Mouse (Mus musculus): ENCODE results near the gene Preb. TPM values are rescaled to one million over a fixed set of nuclear protein-coding genes. Genes with fewer than 3 reads are reported as not detected.

Preb gene
- total and polyA plus RNA-seq, 3 experiments = 80.3 to 166 (median 84.6) TPM

- Histone ChIP-seq H3K27me3 (ENCODE audit: control insufficient read depth, insufficient read depth, low read length) (no peaks in the 10 kb centered on the region), H3K4me3 (no peak overlapping the region), H3K79me2 (replicated peaks; ENCODE audit: control insufficient read depth, insufficient read depth, low read length) (no peaks in the 10 kb centered on the region), H3K4me1 (ENCODE audit: control insufficient read depth, insufficient read depth, low read length) (peaks cover 2% of the 10 kb centered on the region), H3K9ac (ENCODE audit: low read depth, low read length) (no peak overlapping the region), H3K27ac (no peak overlapping the region), H3K36me3 (ENCODE audit: control insufficient read depth, insufficient read depth, low read length) (no peaks in the 10 kb centered on the region)
- WGBS = 30% methylated on average over 5 of the region's 5 CpGs
- DNase-seq = peak; percentile 33 to 54
- intact Hi-C loops (cut with DNase I) = loop anchor here (1.0 to 10.0 kb wide), 2 partner anchors 68 to 284 kb away; partner anchors contain the start of gene Dpysl5
- TF ChIP-seq CTCF (IDR thresholded peaks at IDR 0.05) (peak; percentile 86), EP300 (IDR thresholded peaks at IDR 0.05; ENCODE audit: insufficient read depth, low read depth, low read length) (peak; percentile 81; the same call in 1 of the 2 replicates), POLR2A (IDR thresholded peaks at IDR 0.05; ENCODE audit: insufficient read depth, low read depth, low read length) (no peak)
Measured at GRCm38 (mm10) chr5:30998306-30998705, 38.1 kb upstream of the Preb start.

GRCm38 (mm10) chr5:30994910-30995635, 34.9 kb upstream of the Preb start:
- Histone ChIP-seq H3K79me2 (replicated peaks; ENCODE audit: control insufficient read depth, insufficient read depth, low read length) (no peaks in the 10 kb centered on the region), H3K9ac (ENCODE audit: low read depth, low read length) (no peak overlapping the region), H3K27ac (no peak overlapping the region), H3K4me1 (ENCODE audit: control insufficient read depth, insufficient read depth, low read length) (peaks cover 2% of the 10 kb centered on the region), H3K36me3 (ENCODE audit: control insufficient read depth, insufficient read depth, low read length) (no peaks in the 10 kb centered on the region), H3K27me3 (ENCODE audit: control insufficient read depth, insufficient read depth, low read length) (no peaks in the 10 kb centered on the region), H3K4me3 (no peak overlapping the region)
- no peak for DNase-seq
- intact Hi-C loops (cut with DNase I) = loop anchor here (10.0 kb wide), 1 partner anchor 280 kb away; the partner anchor contains the start of gene Dpysl5
- no peak for TF ChIP-seq EP300 (IDR thresholded peaks at IDR 0.05; ENCODE audit: insufficient read depth, low read depth, low read length)
- no peak for TF ChIP-seq CTCF (IDR thresholded peaks at IDR 0.05)
- TF ChIP-seq POLR2A (IDR thresholded peaks at IDR 0.05; ENCODE audit: insufficient read depth, low read depth, low read length) = no peak
- 39% methylated on average over 11 of the region's 11 CpGs for WGBS

GRCm38 (mm10) chr5:30994074-30994473, 33.9 kb upstream of the Preb start:
- H3K36me3 ChIP-seq (ENCODE audit: control insufficient read depth, insufficient read depth, low read length) = no peaks in the 10 kb centered on the region
- intact Hi-C loops (cut with DNase I) = loop anchor here (10.0 kb wide), 1 partner anchor 279 kb away; the partner anchor contains the start of gene Dpysl5
- no peaks in the 10 kb centered on the region for H3K79me2 ChIP-seq (replicated peaks; ENCODE audit: control insufficient read depth, insufficient read depth, low read length)
- TF ChIP-seq CTCF (IDR thresholded peaks at IDR 0.05) (no peak), EP300 (IDR thresholded peaks at IDR 0.05; ENCODE audit: insufficient read depth, low read depth, low read length) (no peak), POLR2A (IDR thresholded peaks at IDR 0.05; ENCODE audit: insufficient read depth, low read depth, low read length) (no peak)
- no peak overlapping the region for H3K4me3 ChIP-seq
- no peak for DNase-seq
- no peaks in the 10 kb centered on the region for H3K27me3 ChIP-seq (ENCODE audit: control insufficient read depth, insufficient read depth, low read length)
- H3K9ac ChIP-seq (ENCODE audit: low read depth, low read length) = no peak overlapping the region
- 64% methylated on average over 3 of the region's 3 CpGs for WGBS
- H3K4me1 ChIP-seq (ENCODE audit: control insufficient read depth, insufficient read depth, low read length) = peaks cover 2% of the 10 kb centered on the region
- no peak overlapping the region for H3K27ac ChIP-seq

- H3K4me1 ChIP-seq (ENCODE audit: control insufficient read depth, insufficient read depth, low read length) = peaks cover 2% of the 10 kb centered on the region
- H3K9ac ChIP-seq (ENCODE audit: low read depth, low read length) = no peak overlapping the region
- 71% methylated on average over 5 of the region's 5 CpGs for WGBS
- no peaks in the 10 kb centered on the region for H3K79me2 ChIP-seq (replicated peaks; ENCODE audit: control insufficient read depth, insufficient read depth, low read length)
- H3K27me3 ChIP-seq (ENCODE audit: control insufficient read depth, insufficient read depth, low read length) = no peaks in the 10 kb centered on the region
- H3K4me3 ChIP-seq = no peak overlapping the region
- no peak for DNase-seq
- H3K36me3 ChIP-seq (ENCODE audit: control insufficient read depth, insufficient read depth, low read length) = no peaks in the 10 kb centered on the region
- no peak overlapping the region for H3K27ac ChIP-seq
- TF ChIP-seq EP300 (IDR thresholded peaks at IDR 0.05; ENCODE audit: insufficient read depth, low read depth, low read length) (no peak), CTCF (IDR thresholded peaks at IDR 0.05) (no peak), POLR2A (IDR thresholded peaks at IDR 0.05; ENCODE audit: insufficient read depth, low read depth, low read length) (no peak)
- intact Hi-C loops (cut with DNase I) = loop anchor here (10.0 kb wide), 1 partner anchor 278 kb away; the partner anchor contains the start of gene Dpysl5
Measured at GRCm38 (mm10) chr5:30992980-30993676, 33.0 kb upstream of the Preb start.

- 25% methylated on average over 2 of the region's 2 CpGs for WGBS
- no peaks in the 10 kb centered on the region; the same call in 1 of the 2 replicates for H3K4me1 ChIP-seq (ENCODE audit: control insufficient read depth, insufficient read depth, low read length)
- no peak overlapping the region for H3K4me3 ChIP-seq
- intact Hi-C loops (cut with DNase I) = no loop called here
- H3K9ac ChIP-seq (ENCODE audit: low read depth, low read length) = no peak overlapping the region
- H3K36me3 ChIP-seq (ENCODE audit: control insufficient read depth, insufficient read depth, low read length) = no peaks in the 10 kb centered on the region
- H3K27me3 ChIP-seq (ENCODE audit: control insufficient read depth, insufficient read depth, low read length) = no peaks in the 10 kb centered on the region
- H3K27ac ChIP-seq = no peak overlapping the region
- DNase-seq = no peak
- TF ChIP-seq CTCF (IDR thresholded peaks at IDR 0.05) = peak; percentile 77
- TF ChIP-seq EP300 (IDR thresholded peaks at IDR 0.05; ENCODE audit: insufficient read depth, low read depth, low read length) = no peak
- no peaks in the 10 kb centered on the region for H3K79me2 ChIP-seq (replicated peaks; ENCODE audit: control insufficient read depth, insufficient read depth, low read length)
Measured at GRCm38 (mm10) chr5:30982357-30982756, 22.2 kb upstream of the Preb start.
